Mouse (Mus musculus) heart, postnatal 10 days (tissue): ENCODE measurements around the gene Il25. TPM values are rescaled to one million over a fixed set of nuclear protein-coding genes. Genes with fewer than 3 reads are reported as not detected.

Experiments
- DNase-seq, 2 experiments: peaks; one replicate each; pipeline ENCODE4 v3.0.0; 2021
- intact Hi-C: fragments of 180-260 bp; cut with DNase I; formaldehyde crosslinking; loops from one replicate; pipeline ENCODE4 v1.15.1; 2025
- microRNA-seq, 2 experiments: library from miRNA; unstranded; fragments of <30 nt; microRNA quantifications; one replicate each; pipeline ENCODE4 v1.2.0; 2022
- total RNA-seq, 2 experiments: library from RNA; stranded (reverse); gene quantifications; 2 replicates each; pipeline ENCODE4 v1.2.3; 2021

Il25 gene
- total RNA-seq, 2 experiments from 2014 or later, result not detected

GRCm38 (mm10) chr14:54978664-54979063 is 46.2 kb downstream of the Il25 start:
- intact Hi-C loops, result no loop called here
- DNase-seq, result no peak

DNA sequence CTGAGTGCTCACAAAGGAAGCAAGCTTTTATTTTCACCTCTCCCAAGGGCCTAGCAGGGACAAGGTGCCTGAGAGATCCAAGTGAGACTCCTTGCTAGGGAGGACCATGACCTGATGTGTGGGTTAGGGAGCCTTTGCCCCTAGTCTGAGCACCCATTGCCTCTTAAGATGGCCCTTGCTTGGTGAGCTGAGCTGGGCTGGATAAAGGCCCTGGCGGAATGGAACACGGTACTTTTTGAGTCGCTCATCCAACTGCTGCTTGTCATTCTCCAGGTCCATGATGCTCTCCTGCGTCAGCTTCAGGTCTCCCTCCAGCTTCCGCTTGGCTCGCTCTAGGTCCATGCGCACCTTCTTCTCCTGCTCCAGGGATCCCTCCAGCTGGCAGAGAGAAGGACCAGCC is 49.4 kb downstream of the Il25 start:
- intact Hi-C loops, result no loop called here

More for the DNA sequence above, 49.4 kb downstream of the Il25 start:
- no peak for DNase-seq

Small RNA genes lying within 50 kb of the gene (microRNA-seq; reads per million reads assigned to microRNA genes)
- gene Mir208a, result 2,035 to 4,380 reads per million in 2 experiments
- gene Mir208b, result 1,844 to 5,145 reads per million in 2 experiments

Other genes with a start within 250 kb of the Il25 start
- 10 to 100 TPM; 19.8 to 21.9 TPM for gene 1700123O20Rik, start 246.5 kb upstream of the Il25 start, total RNA-seq
- gene Acin1, start 245.8 kb upstream of the Il25 start, total RNA-seq, result 100 to 1,000 TPM; 104 to 114 TPM
- under 1 TPM; 0.10 TPM for gene Gm29776, start 233.9 kb upstream of the Il25 start, total RNA-seq
- gene Cebpe, start 220.5 kb upstream of the Il25 start, total RNA-seq, result not detected
- gene Slc7a8, start 150.7 kb upstream of the Il25 start, total RNA-seq, result 1 to 10 TPM; 2.4 to 3.6 TPM
- gene Rnf212b, start 118.6 kb upstream of the Il25 start, total RNA-seq, result not detected
- gene Homez, start 61.7 kb upstream of the Il25 start, total RNA-seq, result 10 to 100 TPM in 1 of 2 experiments, 1 to 10 TPM in 1; 8.7 to 11.2 TPM
- gene Ppp1r3e, start 55.1 kb upstream of the Il25 start, total RNA-seq, result 1 to 10 TPM; 5.6 to 6.2 TPM
- gene Bcl2l2, start 49.3 kb upstream of the Il25 start, total RNA-seq, result 10 to 100 TPM; 39.3 to 41.8 TPM
- gene Gm20521, start 49.3 kb upstream of the Il25 start, total RNA-seq, result 1 to 10 TPM in 1 of 2 experiments, not detected in 1; 1.6 TPM
- gene Pabpn1, start 40.2 kb upstream of the Il25 start, total RNA-seq, result 100 to 1,000 TPM in 1 of 2 experiments, 10 to 100 TPM in 1; 99.4 to 103 TPM
- 10 to 100 TPM in 1 of 2 experiments, 1 to 10 TPM in 1; 9.6 to 10.8 TPM for gene Slc22a17, start 19.6 kb upstream of the Il25 start, total RNA-seq
- gene Efs, start 6.6 kb upstream of the Il25 start, total RNA-seq, result 1 to 10 TPM; 7.4 TPM
- gene Cmtm5, start 3.6 kb downstream of the Il25 start, total RNA-seq, result under 1 TPM in 1 of 2 experiments, not detected in 1; 0.91 TPM
- gene Myh6, start 34.2 kb downstream of the Il25 start, total RNA-seq, result over 10,000 TPM; 20,580 to 20,870 TPM
- gene Gm17428, start 44.2 kb downstream of the Il25 start, total RNA-seq, result not detected
- gene Myh7, start 61.9 kb downstream of the Il25 start, total RNA-seq, result 1,000 to 10,000 TPM; 1,842 to 1,858 TPM
- 10 to 100 TPM; 30.6 to 33.9 TPM for gene Ngdn, start 82.8 kb downstream of the Il25 start, total RNA-seq
- 1 to 10 TPM; 2.2 to 3.4 TPM for gene Zfhx2, start 159.6 kb downstream of the Il25 start, total RNA-seq
- 10 to 100 TPM; 11.3 to 13.8 TPM for gene Thtpa, start 162.1 kb downstream of the Il25 start, total RNA-seq
- 1 to 10 TPM; 5.5 to 5.7 TPM for gene Ap1g2, start 173.9 kb downstream of the Il25 start, total RNA-seq
- gene Jph4, start 184.2 kb downstream of the Il25 start, total RNA-seq, result under 1 TPM; 0.12 to 0.15 TPM